Comparison of ENCODE assay signal across 8 mouse cellular contexts in genomic region chr17:6256400-6257069, GRCm38 (mm10). TPM values are rescaled to one million over a fixed set of nuclear protein-coding genes. Genes with fewer than 3 reads are reported as not detected.
DNase-seq lines count a peak whose midpoint lies in the region; ATAC-seq and TF ChIP-seq lines count a peak whose summit lies in the region.
"Not testable (repeated sequence)": the region's sequence is repeated elsewhere in the genome, so short reads cannot be mapped to it uniquely, and the experiment has no call there.

Gene Tmem181a (plus strand): TSS chr17:6256860.

- not testable (repeated sequence) for H3K9me3 ChIP-seq in hindbrain, embryonic 12.5 days (replicated peaks); limb, embryonic 11.5 days (ENCODE audit: control insufficient read depth, low read length); midbrain, embryonic 11.5 days (ENCODE audit: control insufficient read depth, low read length); stomach, embryonic 15.5 days

- peak within 1 kb of the TSS; percentile 50 for H3K4me2 ChIP-seq in hindbrain, embryonic 12.5 days (replicated peaks)
- H3K4me2 ChIP-seq in limb, embryonic 11.5 days (ENCODE audit: low read depth, severe bottlenecking): peak within 1 kb of the TSS; percentile 32
- peak within 1 kb of the TSS; percentile 29; the same call in 1 of the 2 replicates for H3K4me2 ChIP-seq in midbrain, embryonic 11.5 days
- H3K4me2 ChIP-seq in stomach, embryonic 15.5 days: peak within 1 kb of the TSS; percentile 40

- not testable (repeated sequence) for H3K9ac ChIP-seq in hindbrain, embryonic 12.5 days; limb, embryonic 11.5 days (ENCODE audit: low read length); midbrain, embryonic 11.5 days (ENCODE audit: low read length); stomach, embryonic 15.5 days

- WGBS in hindbrain, embryonic 12.5 days: 3% methylated on average over 6 of the region's 51 CpGs
- 0% methylated on average over 20 of the region's 51 CpGs for WGBS in limb, embryonic 11.5 days
- 2% methylated on average over 8 of the region's 51 CpGs for WGBS in midbrain, embryonic 11.5 days
- 2% methylated on average over 23 of the region's 51 CpGs for WGBS in stomach, embryonic 15.5 days

- H3K27me3 ChIP-seq in hindbrain, embryonic 12.5 days; limb, embryonic 11.5 days (ENCODE audit: control insufficient read depth, insufficient read depth, low read length); midbrain, embryonic 11.5 days (ENCODE audit: control insufficient read depth, insufficient read depth, low read length); stomach, embryonic 15.5 days (replicated peaks): not testable (repeated sequence)

- peak within 1 kb of the TSS; percentile 44 for H3K4me3 ChIP-seq in cortical plate, adult 2 months (ENCODE audit: insufficient read depth, low read length)
- peak within 1 kb of the TSS; percentile 25 for H3K4me3 ChIP-seq in hindbrain, embryonic 12.5 days
- not testable (repeated sequence) for H3K4me3 ChIP-seq in limb, embryonic 11.5 days (ENCODE audit: low read depth, low read length); stomach, embryonic 15.5 days (replicated peaks)
- 0 out of 2 replicates have a peak within 1 kb of the TSS, but pooled peaks have one; percentile 13 for H3K4me3 ChIP-seq in midbrain, embryonic 11.5 days (ENCODE audit: low read depth, low read length)

- DNase-seq in layer of hippocampus, adult 18-20 months (ENCODE audit: low spot score in 2 of 2); limb, embryonic 11.5 days (ENCODE audit: low spot score); midbrain, embryonic 11.5 days (ENCODE audit: low spot score, missing footprints): not testable (repeated sequence)

- not testable (repeated sequence) for TF ChIP-seq CTCF in cortical plate, adult 2 months (IDR thresholded peaks at IDR 0.05; ENCODE audit: extremely low read depth, insufficient read depth, low read length)

- ATAC-seq in activated CD4-positive, CD25-positive, alpha-beta regulatory T cell, adult 4 months: not testable (repeated sequence)
- peak; percentile 75 for ATAC-seq in frontal cortex, adult (ENCODE audit: low TSS enrichment)
- ATAC-seq in hindbrain, embryonic 12.5 days (ENCODE audit: low FRiP score): peak; percentile 73
- ATAC-seq in limb, embryonic 11.5 days (ENCODE audit: insufficient number of reproducible peaks, low FRiP score, low TSS enrichment, low read depth): 0 out of 2 replicates have a peak, but pooled peaks have one; percentile 57
- ATAC-seq in midbrain, embryonic 11.5 days (ENCODE audit: low FRiP score): peak; percentile 74
- peak; percentile 35; the same call in 1 of the 2 replicates for ATAC-seq in stomach, embryonic 15.5 days (ENCODE audit: insufficient read depth, low FRiP score, low read depth)

- H3K36me3 ChIP-seq in hindbrain, embryonic 12.5 days; limb, embryonic 11.5 days (ENCODE audit: control insufficient read depth, insufficient read depth, low read length); midbrain, embryonic 11.5 days (ENCODE audit: control insufficient read depth, insufficient read depth, low read length); stomach, embryonic 15.5 days: not testable (repeated sequence)

- peak within 1 kb of the TSS; percentile 81; the same call in 1 of the 2 replicates for H3K27ac ChIP-seq in cortical plate, adult 2 months (ENCODE audit: insufficient read depth, low read length)
- H3K27ac ChIP-seq in hindbrain, embryonic 12.5 days; limb, embryonic 11.5 days (replicated peaks; ENCODE audit: low read depth, low read length); midbrain, embryonic 11.5 days (ENCODE audit: low read depth, low read length); stomach, embryonic 15.5 days: not testable (repeated sequence)

- H3K4me1 ChIP-seq in cortical plate, adult 2 months (ENCODE audit: control insufficient read depth, insufficient read depth, low read length); hindbrain, embryonic 12.5 days; limb, embryonic 11.5 days (ENCODE audit: control insufficient read depth, insufficient read depth, low read length); midbrain, embryonic 11.5 days (ENCODE audit: control insufficient read depth, insufficient read depth, low read length); stomach, embryonic 15.5 days: not testable (repeated sequence)

- TF ChIP-seq POLR2A in cortical plate, adult 2 months (IDR thresholded peaks at IDR 0.05; ENCODE audit: extremely low read depth, insufficient read depth, low read length): not testable (repeated sequence)

RNA-seq across cellular contexts. Expression of gene Tmem181a, which starts in this region (rescaled TPM):
- 10 to 100 TPM; 13.4 to 20.5 TPM for polyA plus RNA-seq in activated CD4-positive, CD25-positive, alpha-beta regulatory T cell, adult 4 months (2017; shearing (Covaris generic))
- 67.3 and 70.8 TPM in 2 replicates for polyA plus RNA-seq in cortical plate, adult 2 months (2012; rRNA removed)
- polyA plus RNA-seq in hindbrain, embryonic 12.5 days (2016; fragmentation: Nextera tagmentation; extraction: Ambion mirVana): 35.1 and 37.5 TPM in 2 replicates
- 10 to 100 TPM; 45.8 to 48.6 TPM for total RNA-seq in layer of hippocampus, adult 18-20 months (2021)
- 25.5 and 28.5 TPM in 2 replicates for polyA plus RNA-seq in limb, embryonic 11.5 days (2014; fragmentation: Nextera tagmentation; extraction: Ambion mirVana)
- 22.2 and 25.6 TPM in 2 replicates for polyA plus RNA-seq in midbrain, embryonic 11.5 days (2014; fragmentation: Nextera tagmentation; extraction: Ambion mirVana)
- polyA plus RNA-seq in stomach, embryonic 15.5 days (2015; fragmentation: Nextera tagmentation; extraction: Ambion mirVana): 20.7 and 22.3 TPM in 2 replicates
